Mouse (Mus musculus) erythroid progenitor cell, adult 5-6 weeks (primary cell): Measurements from ENCODE around the gene Luc7l. TPM values are rescaled to one million over a fixed set of nuclear protein-coding genes. Genes with fewer than 3 reads are reported as not detected.

Experiments used
- ATAC-seq: replicated peaks from 2 replicates; pipeline ENCODE4 v1.8.0; 2016; ENCODE audit warnings: moderate number of reproducible peaks, mild to moderate bottlenecking, moderate TSS enrichment, inconsistent platforms; ENCODE audit not compliant: poor library complexity, low FRiP score, severe bottlenecking
- total RNA-seq, 2 experiments: library from RNA; stranded (forward) in 1 of 2; stranded (reverse) in 1 of 2; fragments of 150-400 nt in 1 of 2; fragments of 186-747, 209-891 nt in 1 of 2; gene quantifications; 2 replicates each; pipeline versions ENCODE4 v1.2.3 to v1.2.4; 2015 to 2017; ENCODE audit warnings: low replicate concordance in 2 of 2

Luc7l gene
- 16.3 and 27.4 TPM in 2 replicates for total RNA-seq (2015; ENCODE audit: low replicate concordance)
- total RNA-seq (2017; ENCODE audit: low replicate concordance), result 45.1 and 70.6 TPM in 2 replicates

GRCm38 (mm10) chr17:26252539-26253251, at the start of gene Luc7l:
Gene Luc7l (plus strand): TSS chr17:26252896.
- peak; percentile 98 for ATAC-seq

GRCm38 (mm10) chr17:26203321-26203811, 49.3 kb upstream of the Luc7l start:
- no peak for ATAC-seq

GRCm38 (mm10) chr17:26204766-26205165, 47.9 kb upstream of the Luc7l start:
- no peak for ATAC-seq

DNA sequence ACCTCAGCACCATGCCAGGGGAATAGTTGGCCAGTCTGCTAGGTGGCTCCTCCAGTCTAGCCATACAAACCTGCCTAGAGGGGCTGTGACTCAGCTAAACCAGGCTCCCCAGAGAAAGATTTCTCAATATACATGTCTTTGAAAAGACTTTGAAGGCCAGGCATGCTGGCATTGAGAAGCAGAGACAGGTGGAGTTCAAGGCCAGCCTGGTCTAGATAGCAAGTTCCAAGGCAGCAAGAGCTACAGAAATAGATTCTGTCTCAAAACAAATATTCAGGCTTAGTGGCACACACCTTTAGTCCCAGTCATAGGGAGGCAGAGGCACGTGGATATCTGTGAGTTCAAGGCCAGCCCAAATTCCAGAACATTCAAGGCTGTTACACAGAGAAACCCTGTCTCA, 46.3 kb upstream of the Luc7l start:
- no peak for ATAC-seq

DNA sequence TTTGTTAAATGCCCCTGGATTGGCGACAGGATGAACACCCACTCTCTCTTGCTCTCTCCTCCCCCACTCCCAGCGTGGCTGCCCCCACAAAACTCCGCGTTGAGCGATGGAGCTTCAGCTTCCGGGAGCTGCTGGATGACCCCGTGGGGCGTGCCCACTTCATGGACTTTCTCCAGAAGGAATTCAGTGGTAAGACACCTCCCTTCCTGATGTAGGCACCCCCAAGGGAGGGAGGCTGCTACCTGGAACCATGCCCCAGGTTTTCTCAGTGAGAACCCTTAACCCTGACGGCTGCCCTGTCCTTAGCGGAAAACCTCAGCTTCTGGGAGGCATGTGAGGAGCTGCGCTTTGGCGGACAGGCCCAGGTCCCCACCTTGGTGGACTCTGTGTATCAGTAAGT, 45.0 kb upstream of the Luc7l start, which contains the start of gene Arhgdig:
Gene Arhgdig, minus strand, starts transcription at position 101 of the 400 bp plus-strand sequence.
- no peak for ATAC-seq

GRCm38 (mm10) chr17:26212241-26212640, 40.5 kb upstream of the Luc7l start:
- no peak for ATAC-seq

- no peak for ATAC-seq
Measured at GRCm38 (mm10) chr17:26212681-26213080, 40.0 kb upstream of the Luc7l start.

DNA sequence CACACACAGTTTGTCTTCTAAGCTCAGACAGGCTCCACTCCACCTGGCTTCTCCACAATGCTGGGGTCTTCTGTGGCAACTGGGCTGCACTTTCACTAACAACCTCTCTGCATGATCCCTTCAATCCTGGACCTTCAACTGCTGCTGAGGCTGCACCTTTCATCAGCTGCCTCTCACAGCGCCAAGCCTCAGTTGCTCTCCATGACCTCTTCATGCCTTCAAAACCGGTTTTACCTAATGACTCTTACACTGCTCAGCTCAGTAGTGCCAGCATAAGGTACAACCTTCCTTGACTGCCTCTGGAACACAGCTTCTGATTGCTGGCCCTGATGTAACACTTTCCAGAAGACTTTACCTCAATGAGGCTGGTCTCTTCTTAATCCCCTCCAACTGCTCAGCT, 31.2 kb upstream of the Luc7l start:
- no peak for ATAC-seq

DNA sequence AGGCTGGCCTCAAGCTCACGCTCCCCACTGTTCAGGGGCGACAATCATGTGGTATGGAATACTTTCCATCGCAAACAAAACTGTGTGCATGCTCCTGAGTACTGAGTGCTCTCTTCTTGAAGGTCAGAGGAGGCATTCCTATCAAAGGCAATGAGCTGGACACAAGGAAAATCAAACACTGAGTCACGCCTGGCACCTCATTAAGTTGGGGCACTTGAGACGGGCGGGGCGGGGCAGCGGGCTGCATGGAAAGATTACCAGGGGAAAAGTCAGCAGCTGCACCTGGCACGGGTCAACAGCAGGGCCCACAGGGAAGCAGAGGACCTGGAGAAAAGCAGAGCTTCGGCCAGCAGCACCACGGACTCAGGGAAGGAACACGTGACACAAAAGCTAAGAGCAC, 27.5 kb upstream of the Luc7l start:
- ATAC-seq, result no peak

- ATAC-seq, result no peak
Measured at GRCm38 (mm10) chr17:26229776-26230175, 22.9 kb upstream of the Luc7l start.

GRCm38 (mm10) chr17:26231156-26231555, 21.5 kb upstream of the Luc7l start:
- ATAC-seq, result no peak

- ATAC-seq, result no peak
Measured at GRCm38 (mm10) chr17:26232863-26233262, 19.8 kb upstream of the Luc7l start.

- no peak for ATAC-seq
Measured at GRCm38 (mm10) chr17:26234386-26234785, 18.3 kb upstream of the Luc7l start.

GRCm38 (mm10) chr17:26235077-26235815, 17.4 kb upstream of the Luc7l start:
- no peak for ATAC-seq

DNA sequence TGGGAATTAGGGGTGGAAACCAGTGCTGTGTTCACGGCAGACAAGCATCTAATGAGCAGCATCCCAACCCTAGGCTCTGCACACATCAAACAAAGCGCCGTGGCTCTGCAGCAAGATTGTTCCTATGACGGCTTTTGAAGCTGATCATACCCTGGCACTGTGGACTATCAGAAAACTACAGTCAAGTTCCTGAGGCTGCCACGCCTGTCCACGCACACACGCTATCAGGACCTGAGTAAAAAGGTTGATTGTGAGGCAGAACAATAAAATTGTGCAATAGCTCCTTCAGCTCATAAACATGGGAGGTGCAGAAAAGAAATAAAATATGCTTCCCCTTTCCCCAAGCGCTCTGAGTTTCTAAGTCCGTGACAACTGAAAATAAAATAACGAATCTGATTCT, 15.0 kb upstream of the Luc7l start:
- peak; percentile 43; the same call in 1 of the 2 replicates for ATAC-seq

GRCm38 (mm10) chr17:26239551-26239950, 13.1 kb upstream of the Luc7l start:
- no peak for ATAC-seq

DNA sequence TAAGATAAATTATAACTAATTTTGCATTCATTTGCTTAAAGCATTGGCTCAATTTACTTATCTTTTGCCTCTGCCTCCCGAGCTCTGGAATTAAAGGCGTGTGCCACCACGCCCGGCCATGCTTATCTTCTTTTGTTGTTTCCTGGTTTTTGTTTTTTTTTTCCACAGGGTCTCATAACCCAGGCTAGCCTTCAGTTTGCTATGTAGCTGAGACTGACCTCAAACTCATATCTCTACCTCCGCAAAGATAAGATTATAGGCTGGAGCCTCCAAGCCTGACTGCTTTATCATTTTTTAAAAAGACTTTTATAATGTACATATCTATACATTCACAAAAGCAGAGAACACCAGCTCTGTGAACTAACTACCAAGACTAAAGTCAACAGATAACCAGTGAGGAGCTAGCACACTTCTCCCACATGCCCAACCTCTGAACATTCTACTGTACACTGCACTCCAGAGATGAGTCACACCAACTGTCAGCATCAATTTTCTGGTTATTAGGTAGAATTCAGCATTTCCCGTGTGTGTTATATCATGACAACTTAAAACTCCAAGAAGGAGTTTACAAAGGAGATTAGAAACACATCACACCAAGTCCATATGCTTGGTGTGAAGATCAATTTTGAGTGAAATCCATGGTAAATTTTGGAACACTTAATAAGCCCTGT, 12.4 kb upstream of the Luc7l start:
- no peak for ATAC-seq

- ATAC-seq, result no peak
Measured at GRCm38 (mm10) chr17:26240990-26241389, 11.7 kb upstream of the Luc7l start.

GRCm38 (mm10) chr17:26243471-26244100, 9.1 kb upstream of the Luc7l start:
- peak; percentile 62 for ATAC-seq
